Mouse (Mus musculus) lung, embryonic 16.5 days (tissue): ENCODE measurements at regions not wholly inside any gene's neighbourhood (a gene's known extent, or its start where the extent isn't known, plus 50 kb on each side); places are given as distances from the start of the nearest gene placed in this dataset.

Experiments
- ATAC-seq: fragments of 200-750 bp; cut with Nextera tagmentation; 2 replicates; pipeline ENCODE4 v1.8.0; 2017; ENCODE audit warnings: low read depth, mild to moderate bottlenecking, moderate library complexity
- H3K27ac ChIP-seq: fragments of 300-500 bp; sonication (generic); 2 replicates; pipeline ENCODE4 v1.5.1; 2014; ENCODE audit warnings: mild to moderate bottlenecking, control low read depth, low read length
- H3K27me3 ChIP-seq: fragments of 300-500 bp; sonication (generic); 2 replicates; pipeline ENCODE4 v1.6.1; 2014; ENCODE audit warnings: low read depth, low read length, mixed read lengths; ENCODE audit not compliant: control insufficient read depth, insufficient read depth
- H3K36me3 ChIP-seq: fragments of 300-500 bp; sonication (generic); 2 replicates; pipeline ENCODE4 v1.6.1; 2014; ENCODE audit warnings: low read length; ENCODE audit not compliant: control insufficient read depth, insufficient read depth
- H3K4me1 ChIP-seq: fragments of 300-500 bp; sonication (generic); replicated peaks from 2 replicates; pipeline ENCODE4 v1.6.1; 2014; ENCODE audit warnings: low read length, mixed read lengths; ENCODE audit not compliant: control insufficient read depth, insufficient read depth
- H3K4me2 ChIP-seq: fragments of 300-500 bp; sonication (generic); 2 replicates; pipeline ENCODE4 v1.6.1; 2014; ENCODE audit warnings: low read depth, low read length, control low read depth
- H3K4me3 ChIP-seq: fragments of 300-500 bp; sonication (generic); 2 replicates; pipeline ENCODE4 v1.5.1; 2014; ENCODE audit warnings: mild to moderate bottlenecking, low read length, control low read depth
- H3K9ac ChIP-seq: fragments of 300-500 bp; sonication (generic); 2 replicates; pipeline ENCODE4 v1.6.1; 2014; ENCODE audit warnings: low read length, control low read depth
- H3K9me3 ChIP-seq: fragments of 300-500 bp; sonication (generic); 2 replicates; pipeline ENCODE4 v1.6.1; 2016; ENCODE audit warnings: low read length; ENCODE audit not compliant: control insufficient read depth
- WGBS: fragments of 180-500 bp; shearing (Covaris S2); extraction: QIAGEN DNeasy Blood & Tissue Kit; methylation state at CpG from one replicate; pipeline ENCODE4 v1.1.7; 2014; 5-methylcytosine and 5-hydroxymethylcytosine counted together

- Histone ChIP-seq H3K27me3 (no peaks in the 10 kb centered on the region), H3K4me2 (no peak overlapping the region), H3K36me3 (no peaks in the 10 kb centered on the region), H3K9ac (no peak overlapping the region), H3K9me3 (no peaks in the 10 kb centered on the region), H3K4me3 (no peak overlapping the region), H3K27ac (no peak overlapping the region), H3K4me1 (no peaks in the 10 kb centered on the region)
- WGBS = 55% methylated on average over 10 of the region's 10 CpGs
- no peak for ATAC-seq
Measured at GRCm38 (mm10) chr16:93143164-93143563, 317.2 kb upstream of the Runx1 start.

- ATAC-seq = no peak
- Histone ChIP-seq H3K9me3 (no peaks in the 10 kb centered on the region), H3K27ac (no peak overlapping the region), H3K4me3 (no peak overlapping the region), H3K27me3 (no peaks in the 10 kb centered on the region), H3K4me2 (no peak overlapping the region), H3K9ac (no peak overlapping the region), H3K36me3 (no peaks in the 10 kb centered on the region), H3K4me1 (no peaks in the 10 kb centered on the region)
- WGBS = 58% methylated on average over 6 of the region's 6 CpGs
Measured at GRCm38 (mm10) chr16:93141967-93142366, 316.0 kb upstream of the Runx1 start.

DNA sequence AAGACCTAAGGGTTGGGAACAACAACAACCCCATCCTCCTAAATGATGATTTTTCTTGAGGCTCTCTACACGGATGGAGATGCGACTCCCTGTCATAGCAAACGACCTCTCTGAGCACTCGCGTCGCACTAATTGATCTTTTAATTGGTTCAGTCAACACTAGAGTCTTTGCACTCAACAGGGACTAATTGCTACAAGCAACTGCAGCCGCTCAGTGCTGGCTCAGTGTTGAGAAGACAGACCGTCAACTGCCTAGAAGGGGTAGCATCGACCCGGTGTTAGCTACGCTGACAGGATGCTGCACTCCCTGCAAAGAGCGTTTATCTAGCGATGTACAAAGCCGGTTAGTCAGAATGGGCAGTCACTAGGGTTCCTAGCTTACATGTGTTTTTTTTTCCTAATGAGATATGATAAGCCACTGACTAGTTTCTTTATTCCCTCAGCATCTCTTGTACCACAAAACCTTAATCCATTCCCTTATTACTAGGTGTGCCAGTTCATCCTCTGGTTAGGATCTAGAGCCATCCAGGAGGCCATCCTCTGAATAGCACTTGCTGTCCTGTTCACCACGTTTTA is 314.7 kb upstream of the Runx1 start:
- no peaks in the 10 kb centered on the region for H3K4me1 ChIP-seq
- 57% methylated on average over 15 of the region's 15 CpGs for WGBS

GRCm38 (mm10) chr16:93137249-93137648 is 311.3 kb upstream of the Runx1 start:
- Histone ChIP-seq H3K4me2 (no peak overlapping the region), H3K9ac (no peak overlapping the region), H3K9me3 (no peaks in the 10 kb centered on the region), H3K4me1 (no peaks in the 10 kb centered on the region), H3K27me3 (no peaks in the 10 kb centered on the region), H3K36me3 (no peaks in the 10 kb centered on the region), H3K4me3 (no peak overlapping the region), H3K27ac (no peak overlapping the region)
- ATAC-seq = no peak
- WGBS = 19% methylated on average over 1 of the region's 1 CpGs

More for the DNA sequence above, 314.7 kb upstream of the Runx1 start:
- Histone ChIP-seq H3K4me2 (no peak overlapping the region), H3K4me3 (no peak overlapping the region), H3K27me3 (no peaks in the 10 kb centered on the region), H3K9me3 (no peaks in the 10 kb centered on the region), H3K9ac (no peak overlapping the region), H3K36me3 (no peaks in the 10 kb centered on the region), H3K27ac (no peak overlapping the region)
- no peak for ATAC-seq

- Histone ChIP-seq H3K4me2 (no peak overlapping the region), H3K27ac (no peak overlapping the region), H3K9me3 (no peaks in the 10 kb centered on the region), H3K4me1 (peaks cover 3% of the 10 kb centered on the region; the same call in 1 of the 2 replicates), H3K27me3 (no peaks in the 10 kb centered on the region), H3K9ac (no peak overlapping the region), H3K4me3 (no peak overlapping the region), H3K36me3 (no peaks in the 10 kb centered on the region)
- WGBS = 73% methylated on average over 5 of the region's 5 CpGs
- ATAC-seq = no peak
Measured at GRCm38 (mm10) chr16:93131404-93131803, 305.5 kb upstream of the Runx1 start.

- Histone ChIP-seq H3K9me3 (no peaks in the 10 kb centered on the region), H3K4me1 (peaks cover 3% of the 10 kb centered on the region; the same call in 1 of the 2 replicates), H3K4me2 (no peak overlapping the region), H3K9ac (no peak overlapping the region), H3K36me3 (no peaks in the 10 kb centered on the region), H3K4me3 (no peak overlapping the region), H3K27ac (no peak overlapping the region), H3K27me3 (no peaks in the 10 kb centered on the region)
- 79% methylated on average over 6 of the region's 6 CpGs for WGBS
- no peak for ATAC-seq
Measured at GRCm38 (mm10) chr16:93130622-93131021, 304.7 kb upstream of the Runx1 start.

DNA sequence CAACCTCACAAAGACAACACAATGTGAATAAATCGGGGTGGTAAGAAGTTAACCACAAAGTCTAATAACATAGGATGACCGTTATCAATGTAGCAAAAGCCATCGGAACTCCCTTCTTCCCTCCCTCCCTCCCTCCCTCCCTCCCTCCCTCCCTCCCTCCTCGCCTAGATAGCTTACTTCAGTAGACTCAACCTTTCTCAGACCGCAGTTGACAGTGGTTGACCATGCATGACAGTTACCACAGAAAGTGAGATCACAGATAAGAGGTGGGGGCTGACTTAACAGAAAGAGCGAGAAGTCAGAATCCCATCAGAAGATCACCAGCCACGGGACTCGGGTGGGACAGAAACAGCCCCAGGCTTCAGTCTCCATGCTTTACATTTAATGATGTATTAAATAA is 297.8 kb upstream of the Runx1 start:
- H3K4me1 ChIP-seq = no peaks in the 10 kb centered on the region
- no peak overlapping the region for H3K4me2 ChIP-seq
- H3K9me3 ChIP-seq = no peaks in the 10 kb centered on the region
- no peaks in the 10 kb centered on the region for H3K27me3 ChIP-seq
- WGBS = 75% methylated on average over 8 of the region's 8 CpGs
- no peak overlapping the region for H3K4me3 ChIP-seq
- no peak for ATAC-seq
- H3K27ac ChIP-seq = no peak overlapping the region
- no peaks in the 10 kb centered on the region for H3K36me3 ChIP-seq
- H3K9ac ChIP-seq = no peak overlapping the region

GRCm38 (mm10) chr16:93116111-93116969 is 290.4 kb upstream of the Runx1 start:
- Histone ChIP-seq H3K4me2 (no peak overlapping the region), H3K36me3 (no peaks in the 10 kb centered on the region), H3K9me3 (no peaks in the 10 kb centered on the region), H3K27me3 (no peaks in the 10 kb centered on the region), H3K9ac (no peak overlapping the region), H3K27ac (no peak overlapping the region), H3K4me3 (no peak overlapping the region), H3K4me1 (no peaks in the 10 kb centered on the region)
- WGBS = 86% methylated on average over 16 of the region's 16 CpGs
- ATAC-seq = no peak

GRCm38 (mm10) chr16:93110912-93111311 is 285.0 kb upstream of the Runx1 start:
- WGBS = 69% methylated on average over 3 of the region's 3 CpGs
- Histone ChIP-seq H3K4me2 (no peak overlapping the region), H3K4me3 (no peak overlapping the region), H3K27ac (no peak overlapping the region), H3K4me1 (no peaks in the 10 kb centered on the region), H3K27me3 (no peaks in the 10 kb centered on the region), H3K9ac (no peak overlapping the region), H3K36me3 (no peaks in the 10 kb centered on the region), H3K9me3 (peaks cover 2% of the 10 kb centered on the region; the same call in 1 of the 2 replicates)
- ATAC-seq = no peak
